Mouse (Mus musculus) testis, adult 2 months (tissue): ENCODE measurements at regions not wholly inside any gene's neighbourhood (a gene's known extent, or its start where the extent isn't known, plus 50 kb on each side); places are given as distances from the start of the nearest gene placed in this dataset.

ENCODE experiments used
- CTCF ChIP-seq: fragments of 200-500 bp; IDR thresholded peaks from 2 replicates; pipeline ENCODE4 v1.5.1; 2012; ENCODE audit warnings: low read depth, mild to moderate bottlenecking, inconsistent platforms, low read length, moderate library complexity; ENCODE audit not compliant: control insufficient read depth, insufficient read depth, insufficient replicate concordance
- POLR2A ChIP-seq: fragments of 200-500 bp; IDR thresholded peaks from 2 replicates; pipeline ENCODE4 v1.6.1; 2012; ENCODE audit warnings: low read depth, mild to moderate bottlenecking, inconsistent platforms, low read length, moderate library complexity; ENCODE audit not compliant: control insufficient read depth

DNA sequence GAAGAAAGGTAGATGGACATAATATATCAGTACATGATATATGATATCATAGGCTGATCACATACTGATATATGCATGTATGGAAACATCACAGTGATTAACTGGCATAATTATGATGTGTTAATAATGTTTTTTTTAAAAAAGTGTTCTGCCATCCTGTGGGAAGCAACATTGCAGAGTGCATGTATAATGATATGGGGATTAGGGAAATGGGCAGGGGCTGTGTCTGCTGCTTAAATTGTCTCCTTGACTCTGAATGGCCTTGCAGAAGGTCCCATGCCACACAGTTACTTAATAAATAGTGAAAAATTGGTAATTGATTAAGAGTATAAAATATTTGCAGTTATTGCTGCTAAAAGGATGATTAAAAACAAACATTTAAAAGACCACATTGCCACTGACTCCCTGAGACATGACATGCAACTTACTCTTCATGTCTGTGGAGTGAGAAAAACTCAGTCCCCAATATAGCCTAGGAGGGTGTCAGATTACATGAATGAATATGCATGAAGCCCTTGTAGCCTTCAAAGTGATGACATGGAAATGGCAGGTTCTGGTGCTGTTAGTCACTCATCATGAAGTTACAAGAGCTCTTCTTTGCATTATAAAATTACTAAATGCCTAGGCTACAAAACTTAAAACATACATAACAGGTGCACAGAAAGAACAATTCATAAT is 440.1 kb upstream of the Ube2e3 start:
- TF ChIP-seq CTCF (no peak), POLR2A (no peak)
